Mouse (Mus musculus) 3T3-L1 (cell line): ENCODE results near the gene Fbxo31.

Source experiments
- DNase-seq: peaks from one replicate; pipeline ENCODE4 v3.0.0-alpha.2; 2015; ENCODE audit warnings: low read depth, low spot score

Gene Fbxo31

DNA sequence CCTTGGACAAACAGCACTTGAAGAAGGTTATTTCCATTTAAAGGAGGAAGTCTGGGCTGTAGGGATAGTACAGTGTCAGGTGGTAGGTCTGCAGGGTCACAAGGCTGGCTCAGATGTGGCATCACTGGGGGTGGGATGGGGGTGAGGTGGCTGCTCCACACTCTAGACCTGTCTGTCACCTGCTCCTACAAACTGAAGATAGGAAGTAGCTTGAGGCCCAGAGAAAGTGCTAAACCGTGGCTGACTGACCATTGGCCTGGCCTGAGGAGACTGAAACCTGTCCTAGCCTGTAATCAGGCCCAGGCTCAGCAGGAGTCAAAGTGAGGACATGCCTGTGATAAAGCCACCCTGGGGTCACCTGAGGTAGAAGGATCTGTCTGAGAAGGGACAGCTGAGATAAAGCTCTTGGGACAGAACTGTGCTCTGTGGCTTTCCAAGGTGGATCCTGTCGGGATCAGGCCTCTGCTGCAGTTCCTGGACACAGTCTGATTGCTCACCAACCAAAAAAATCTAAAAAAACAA lies 10.7 kb upstream of the Fbxo31 start:
- DNase-seq, result no peak

DNA sequence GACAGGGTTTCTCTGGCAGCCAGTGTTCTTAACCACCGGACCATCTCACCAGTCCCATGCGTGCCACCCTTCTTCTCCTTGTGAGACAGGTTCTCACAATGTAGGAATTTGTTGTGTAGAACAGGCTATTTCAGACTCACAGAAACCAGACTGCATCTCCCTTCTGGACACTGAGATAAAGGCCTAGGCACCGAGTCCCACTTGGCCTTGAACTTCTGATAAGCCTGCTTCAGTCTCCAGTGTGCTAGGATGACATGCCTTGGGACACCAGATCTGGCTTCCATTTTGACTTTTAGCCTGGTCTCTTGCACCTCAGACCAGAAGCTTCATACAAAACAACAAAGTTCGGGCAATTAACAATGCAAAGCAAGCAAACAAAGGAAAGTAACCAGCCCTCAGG lies 10.1 kb upstream of the Fbxo31 start:
- no peak for DNase-seq

DNA sequence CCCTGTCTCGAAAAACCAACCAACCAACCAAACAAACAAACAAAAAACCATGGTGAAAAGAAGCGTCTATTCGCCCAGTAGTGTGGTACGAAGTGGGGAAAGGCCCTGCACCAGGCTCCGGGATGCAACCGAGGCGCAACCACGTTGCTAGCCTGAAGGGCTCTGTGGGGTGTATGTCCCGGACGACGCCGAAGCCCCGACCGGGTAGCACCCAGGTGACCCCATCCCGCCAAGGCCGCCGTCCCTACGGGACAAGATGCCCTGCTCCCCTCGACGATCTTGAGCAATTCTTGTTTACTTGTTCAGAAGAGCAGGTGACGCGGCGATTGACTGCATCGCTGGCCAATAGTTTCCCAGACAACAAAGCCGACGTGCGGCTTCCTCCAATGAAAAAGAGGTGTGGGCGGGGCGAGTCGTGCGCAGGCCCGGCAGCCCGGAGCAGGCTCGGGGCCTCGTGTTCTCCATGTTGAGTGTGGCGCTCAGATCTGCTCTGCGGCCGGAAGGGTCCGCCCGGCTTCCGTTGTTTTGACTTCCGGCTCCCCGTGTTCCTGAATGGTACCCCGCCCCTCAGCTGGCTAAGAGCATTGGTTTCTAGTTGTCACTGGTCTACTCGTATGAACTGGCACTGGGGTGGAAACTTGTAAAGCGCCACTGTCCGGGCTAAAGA lies 6.7 kb upstream of the Fbxo31 start:
- peak; percentile 95 for DNase-seq

GRCm38 (mm10) chr8:121584730-121585129 lies 6.1 kb upstream of the Fbxo31 start:
- DNase-seq, result no peak

DNA sequence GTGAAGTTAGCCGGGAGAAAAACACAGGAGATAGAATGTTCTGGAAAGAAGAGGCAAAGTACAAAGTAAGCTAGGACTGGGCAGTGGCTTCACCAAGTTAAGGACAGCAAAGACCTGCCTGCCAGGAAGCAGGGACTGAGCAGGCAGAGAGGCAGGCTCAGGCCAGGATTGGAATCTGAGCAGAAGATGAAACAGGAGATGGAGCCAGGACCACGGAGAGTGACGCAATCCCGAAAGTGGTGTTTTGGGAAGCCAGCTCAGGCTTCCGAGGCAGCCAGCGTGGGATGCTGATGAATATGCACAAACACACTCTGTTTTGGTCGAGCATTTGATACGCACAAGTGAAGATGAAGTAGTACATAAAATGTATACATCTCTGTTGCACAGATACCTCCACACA lies 5.0 kb upstream of the Fbxo31 start:
- peak; percentile 49 for DNase-seq

- DNase-seq, result no peak
These were observed 1.9 kb upstream of the Fbxo31 start for GRCm38 (mm10) chr8:121580465-121580864.

DNA sequence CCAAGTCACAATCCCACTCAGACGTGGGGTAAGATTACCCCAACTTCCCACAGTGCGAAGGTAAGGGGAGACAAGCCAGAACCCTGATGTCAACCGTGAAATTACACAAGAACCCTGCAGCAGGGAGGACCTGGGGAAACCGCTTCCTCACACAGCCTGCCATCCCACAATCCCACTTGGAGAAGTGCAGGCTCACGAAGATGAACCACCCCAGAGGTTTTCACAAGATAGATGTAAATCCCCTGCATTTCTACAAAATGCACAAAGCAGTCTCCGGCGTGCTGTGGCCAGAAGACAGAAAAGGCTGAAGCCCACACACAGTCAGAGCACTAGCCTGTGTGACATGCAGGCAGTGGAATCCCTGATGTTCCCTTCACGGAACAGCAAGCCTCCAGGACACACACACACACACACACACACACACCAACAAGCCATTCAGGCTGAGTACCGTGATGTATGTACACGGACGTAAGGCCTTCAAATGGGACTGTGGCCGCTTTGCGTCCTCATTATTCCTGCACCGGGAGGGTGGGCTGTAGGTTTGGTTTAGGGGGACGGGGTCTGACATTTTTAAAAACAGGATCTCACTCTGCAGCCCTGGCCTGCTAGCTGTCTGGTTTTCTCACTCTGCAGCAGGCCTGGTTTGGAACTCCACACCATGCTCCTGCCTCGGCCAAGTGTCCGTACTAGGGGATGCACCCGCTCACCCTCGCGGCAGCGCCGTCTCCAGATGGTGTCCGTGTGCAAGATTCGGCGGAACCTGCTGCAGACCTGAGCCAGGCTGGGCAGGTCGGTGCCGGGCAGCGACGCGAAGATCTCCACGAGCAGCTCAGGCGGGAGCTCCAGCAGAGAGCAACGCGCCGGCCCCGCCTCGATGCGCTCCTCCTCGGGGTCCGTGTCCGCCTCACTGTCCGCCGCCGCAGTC lies 593 bp downstream of the Fbxo31 start:
- no peak for DNase-seq

- peak; percentile 19 for DNase-seq
These were observed 2.9 kb downstream of the Fbxo31 start for GRCm38 (mm10) chr8:121575661-121576060.

DNA sequence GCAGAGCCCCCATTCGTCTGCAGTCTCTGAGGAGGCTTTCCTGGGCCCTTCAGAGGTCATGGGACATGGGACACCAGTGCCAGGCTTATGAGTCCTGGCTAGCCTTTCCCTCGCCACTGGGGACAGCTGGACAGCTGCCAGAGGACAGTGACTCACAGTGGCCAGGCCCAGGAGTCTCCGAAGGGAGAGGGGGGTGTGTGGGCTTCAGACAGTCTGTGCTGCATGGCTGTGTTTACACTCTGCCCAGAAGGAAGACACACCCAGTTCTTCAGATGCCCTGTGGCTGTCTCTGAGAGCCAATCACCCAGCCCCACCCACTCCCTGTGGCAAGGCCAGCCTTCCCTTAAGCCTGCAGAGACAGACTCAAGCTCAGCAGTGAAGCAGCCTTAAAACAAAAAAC lies 5.3 kb downstream of the Fbxo31 start:
- peak; percentile 83 for DNase-seq

GRCm38 (mm10) chr8:121572121-121572520 lies 6.5 kb downstream of the Fbxo31 start:
- no peak for DNase-seq

DNA sequence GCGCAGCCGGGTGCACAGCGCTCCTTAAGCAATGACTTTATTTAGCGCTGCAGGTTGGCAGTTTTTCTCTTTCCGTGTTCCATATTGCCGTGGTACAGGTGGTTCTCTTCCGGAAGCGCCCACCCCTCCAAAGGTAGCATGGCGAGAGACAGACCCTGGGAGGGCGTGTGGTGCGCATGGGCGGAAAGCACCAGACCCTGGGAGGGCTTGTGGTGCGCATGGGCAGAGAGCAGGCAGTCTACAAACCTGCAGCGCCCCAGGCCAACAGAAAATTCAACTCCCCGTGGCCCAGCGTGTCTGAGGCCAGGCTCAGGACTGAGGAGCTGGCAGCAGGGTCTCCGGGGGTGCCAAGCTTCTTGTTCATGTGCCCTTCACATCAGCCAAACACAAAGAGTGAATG lies 7.8 kb downstream of the Fbxo31 start:
- DNase-seq, result no peak

DNA sequence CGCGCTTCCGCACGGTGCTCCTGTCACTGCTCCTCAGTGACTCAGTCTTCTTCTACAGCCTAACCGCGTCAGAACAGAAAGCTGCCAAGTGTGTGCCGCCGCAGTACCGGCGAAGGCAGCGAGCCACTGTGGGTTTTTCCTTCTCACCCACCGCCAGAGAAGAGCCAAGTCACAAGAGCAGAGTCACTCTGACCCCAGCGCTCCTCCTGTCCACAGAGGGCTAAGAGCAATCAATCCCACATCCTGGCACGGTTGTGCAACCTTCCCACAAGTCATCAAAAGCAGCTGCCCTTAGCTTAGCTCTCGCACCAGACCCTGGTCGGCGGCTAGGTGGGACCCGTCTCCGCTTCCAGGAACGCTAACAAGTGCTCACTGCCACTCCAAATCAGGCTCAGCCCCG lies 8.3 kb downstream of the Fbxo31 start:
- DNase-seq, result no peak

- no peak for DNase-seq
These were observed 10.3 kb downstream of the Fbxo31 start for GRCm38 (mm10) chr8:121568321-121568720.

DNA sequence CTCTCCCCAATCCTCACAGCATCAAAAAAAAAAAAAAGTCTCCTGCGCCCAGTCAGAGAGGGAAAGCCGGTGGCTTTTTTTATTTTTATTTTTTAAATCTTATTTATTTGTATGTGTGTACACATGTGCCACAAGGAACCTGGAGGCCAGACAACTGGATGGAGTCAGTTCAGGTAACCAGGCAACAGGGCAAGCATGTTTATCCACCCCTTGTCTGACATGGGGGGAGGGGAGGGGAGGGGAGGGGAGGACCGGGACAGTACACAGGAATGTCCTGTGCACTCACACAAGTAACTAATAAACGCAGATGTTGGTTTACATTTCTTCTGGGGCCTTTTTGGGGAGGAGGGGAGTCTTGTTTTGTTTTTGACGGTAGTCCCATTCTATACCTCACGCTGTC lies 14.9 kb downstream of the Fbxo31 start:
- no peak for DNase-seq

GRCm38 (mm10) chr8:121562941-121563351 lies 15.7 kb downstream of the Fbxo31 start:
- DNase-seq, result no peak

DNA sequence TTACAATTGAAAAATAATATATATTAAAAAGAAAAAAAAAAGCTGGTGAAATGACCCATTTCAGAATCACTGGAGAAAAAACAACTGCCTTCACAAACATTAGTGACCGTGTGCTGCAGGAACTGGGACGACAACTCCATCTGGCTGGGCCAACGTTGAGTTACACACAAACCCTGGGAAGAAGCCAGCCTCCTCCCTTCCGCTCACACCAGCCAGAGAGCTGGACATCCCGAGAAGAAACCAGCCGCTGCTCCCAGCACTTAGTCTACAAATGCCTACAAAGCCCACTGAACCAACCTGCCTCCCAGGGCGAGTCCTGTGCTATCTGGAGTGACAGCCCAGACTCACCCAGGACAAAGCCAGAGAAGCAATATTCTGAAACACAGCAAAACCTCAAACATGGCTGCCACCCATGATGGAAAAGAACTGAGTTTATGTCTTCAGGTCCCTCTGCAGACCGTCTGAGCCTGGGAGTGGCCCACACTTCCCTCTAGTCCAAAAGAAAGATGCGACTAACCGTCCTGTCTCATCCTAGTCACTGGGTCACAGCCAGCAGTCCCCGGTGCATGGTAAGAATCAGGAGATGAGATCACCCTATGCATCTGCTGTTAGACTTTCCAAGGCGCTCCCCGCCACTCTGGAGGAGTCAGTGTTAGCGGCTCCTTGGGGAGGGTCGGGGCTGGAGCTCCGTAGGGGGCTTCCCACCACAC lies 16.8 kb downstream of the Fbxo31 start:
- DNase-seq, result no peak

DNA sequence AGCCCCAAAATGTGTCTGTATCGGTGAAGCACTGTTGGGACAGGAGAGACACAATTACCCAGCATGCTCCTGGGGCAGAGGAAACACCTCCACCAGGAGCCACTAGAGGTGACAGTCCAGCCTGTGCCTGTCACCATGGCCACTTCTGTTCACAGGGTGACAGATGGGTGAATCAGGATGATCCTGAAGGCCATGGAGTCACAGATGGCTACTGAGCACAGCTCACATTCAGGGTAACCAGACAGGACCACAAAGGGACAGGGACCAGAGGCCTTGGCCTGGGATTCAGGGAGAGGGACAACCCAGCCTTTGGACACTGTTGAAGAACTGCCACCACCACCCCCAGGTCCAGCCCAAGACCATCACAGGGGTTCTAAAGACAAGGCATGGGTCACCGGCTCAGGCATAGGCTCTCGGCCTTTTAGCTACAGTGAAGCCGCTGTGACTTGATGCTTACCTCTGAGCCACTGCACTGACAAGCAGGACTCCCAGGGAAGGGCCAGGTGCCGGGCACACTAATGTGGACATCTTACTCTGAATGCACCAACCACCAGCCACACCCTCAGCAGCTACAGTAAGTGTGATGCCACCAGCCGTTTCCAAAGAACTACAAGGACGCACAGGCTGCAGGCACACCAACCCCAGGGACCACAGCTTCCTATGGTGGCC lies 18.0 kb downstream of the Fbxo31 start:
- DNase-seq, result no peak

- DNase-seq, result no peak
These were observed 18.8 kb downstream of the Fbxo31 start for GRCm38 (mm10) chr8:121559801-121560200.

- DNase-seq, result no peak
These were observed 20.1 kb downstream of the Fbxo31 start for GRCm38 (mm10) chr8:121558538-121558937.

DNA sequence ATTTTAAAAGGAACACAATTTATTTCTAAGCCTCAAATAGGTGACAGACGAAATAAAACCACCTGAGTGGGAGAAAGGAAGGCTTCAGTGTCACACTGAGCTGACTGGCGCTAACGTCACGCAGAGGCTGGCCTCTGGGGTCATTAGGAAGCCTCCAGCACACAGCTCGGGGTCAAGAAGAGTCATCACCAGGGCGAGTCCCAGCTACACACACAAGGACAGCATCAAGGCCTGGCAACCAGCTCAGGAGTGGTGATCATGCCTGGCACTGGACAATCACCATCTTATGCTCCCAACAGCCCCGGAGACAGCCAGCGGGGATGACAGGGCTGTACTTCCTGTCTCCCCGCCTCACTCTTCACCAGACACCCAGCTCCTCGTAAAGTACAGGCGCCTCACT lies 20.9 kb downstream of the Fbxo31 start:
- no peak for DNase-seq

- DNase-seq, result no peak
These were observed 24.7 kb downstream of the Fbxo31 start for GRCm38 (mm10) chr8:121553831-121554475.
